Mouse (Mus musculus): ENCODE data around the gene Cfap44.
A peak's percentile ranks its signal among the peaks of the same experiment; 100 is the strongest.

The Cfap44 gene

GRCm38 (mm10) chr16:44494441-44495108 is 100.0 kb downstream of the Cfap44 start:
- DNase-seq (ENCODE audit: low spot score in 2 of 2) = no peak

GRCm38 (mm10) chr16:44496971-44497464 is 102.4 kb downstream of the Cfap44 start:
- no peak for DNase-seq (ENCODE audit: low spot score in 2 of 2)

- DNase-seq (ENCODE audit: low spot score in 2 of 2) = no peak
Observed at GRCm38 (mm10) chr16:44498447-44498846, 103.9 kb downstream of the Cfap44 start.

- DNase-seq (ENCODE audit: low spot score in 2 of 2) = no peak
Observed at GRCm38 (mm10) chr16:44501783-44502182, 107.2 kb downstream of the Cfap44 start.

GRCm38 (mm10) chr16:44502325-44502724 is 107.7 kb downstream of the Cfap44 start:
- DNase-seq (ENCODE audit: low spot score in 2 of 2) = peak; percentile 25 to 34

- DNase-seq (ENCODE audit: low spot score in 2 of 2) = peak; percentile 22 to 56
Observed at GRCm38 (mm10) chr16:44502895-44503575, 108.4 kb downstream of the Cfap44 start.

GRCm38 (mm10) chr16:44505243-44505642 is 110.6 kb downstream of the Cfap44 start:
- DNase-seq (ENCODE audit: low spot score in 2 of 2) = no peak

GRCm38 (mm10) chr16:44507027-44507929 is 112.7 kb downstream of the Cfap44 start:
- no peak for DNase-seq (ENCODE audit: low spot score in 2 of 2)

- DNase-seq (ENCODE audit: low spot score in 2 of 2) = no peak
Observed at GRCm38 (mm10) chr16:44508025-44508424, 113.4 kb downstream of the Cfap44 start.

GRCm38 (mm10) chr16:44508772-44509171 is 114.2 kb downstream of the Cfap44 start:
- no peak for DNase-seq (ENCODE audit: low spot score in 2 of 2)

- DNase-seq (ENCODE audit: low spot score in 2 of 2) = no peak
Observed at GRCm38 (mm10) chr16:44509458-44510344, 115.1 kb downstream of the Cfap44 start.

GRCm38 (mm10) chr16:44510521-44511213 is 116.1 kb downstream of the Cfap44 start:
- no peak for DNase-seq (ENCODE audit: low spot score in 2 of 2)

GRCm38 (mm10) chr16:44516498-44516897 is 121.9 kb downstream of the Cfap44 start:
- no peak for DNase-seq (ENCODE audit: low spot score in 2 of 2)

GRCm38 (mm10) chr16:44523595-44523994 is 129.0 kb downstream of the Cfap44 start:
- DNase-seq (ENCODE audit: low spot score in 2 of 2) = no peak

GRCm38 (mm10) chr16:44526044-44526443 is 131.4 kb downstream of the Cfap44 start:
- DNase-seq (ENCODE audit: low spot score in 2 of 2) = no peak

- no peak for DNase-seq (ENCODE audit: low spot score in 2 of 2)
Observed at GRCm38 (mm10) chr16:44526689-44527088, 132.1 kb downstream of the Cfap44 start.

GRCm38 (mm10) chr16:44527218-44527905 is 132.8 kb downstream of the Cfap44 start:
- DNase-seq (ENCODE audit: low spot score in 2 of 2) = no peak

- no peak for DNase-seq (ENCODE audit: low spot score in 2 of 2)
Observed at GRCm38 (mm10) chr16:44528955-44529354, 134.4 kb downstream of the Cfap44 start.

- DNase-seq (ENCODE audit: low spot score in 2 of 2) = no peak
Observed at GRCm38 (mm10) chr16:44529691-44530090, 135.1 kb downstream of the Cfap44 start.

- no peak for DNase-seq (ENCODE audit: low spot score in 2 of 2)
Observed at GRCm38 (mm10) chr16:44530191-44530590, 135.6 kb downstream of the Cfap44 start.
